Mouse (Mus musculus) small intestine, adult 2 months (tissue): ENCODE results near the gene Tmem211. TPM values are rescaled to one million over a fixed set of nuclear protein-coding genes. Genes with fewer than 3 reads are reported as not detected.

Experiments
- H3K27ac ChIP-seq: fragments of 200-500 bp; 2 replicates; pipeline ENCODE4 v1.5.1; 2012; ENCODE audit warnings: low read depth, low read length, control low read depth, inconsistent platforms; ENCODE audit not compliant: insufficient read depth
- H3K27me3 ChIP-seq: fragments of 200-500 bp; 2 replicates; pipeline ENCODE4 v1.6.1; 2012; ENCODE audit warnings: mild to moderate bottlenecking, moderate library complexity, low read length, inconsistent platforms; ENCODE audit not compliant: control insufficient read depth, insufficient read depth
- H3K36me3 ChIP-seq: fragments of 200-500 bp; 2 replicates; pipeline ENCODE4 v1.6.1; 2012; ENCODE audit warnings: mild to moderate bottlenecking, low read length, control low read depth, inconsistent platforms; ENCODE audit not compliant: control insufficient read depth, insufficient read depth
- H3K4me1 ChIP-seq: fragments of 200-500 bp; 2 replicates; pipeline ENCODE4 v1.6.1; 2012; ENCODE audit warnings: low read length, inconsistent platforms, mixed read lengths; ENCODE audit not compliant: control insufficient read depth, insufficient read depth, insufficient read length
- H3K4me3 ChIP-seq: fragments of 200-500 bp; 2 replicates; pipeline ENCODE4 v1.5.1; 2012; ENCODE audit warnings: low read depth, mild to moderate bottlenecking, control low read depth, inconsistent platforms, low read length, moderate library complexity
- CTCF ChIP-seq: fragments of 200-500 bp; IDR thresholded peaks from 2 replicates; pipeline ENCODE4 v1.5.1; 2012; ENCODE audit warnings: low read depth, mild to moderate bottlenecking, control low read depth, inconsistent platforms, low read length, moderate library complexity, mixed read lengths; ENCODE audit not compliant: insufficient replicate concordance, insufficient read length; ENCODE audit errors: extremely low read depth
- POLR2A ChIP-seq: fragments of 200-500 bp; IDR thresholded peaks from 2 replicates; pipeline ENCODE4 v1.6.1; 2012; ENCODE audit warnings: low read depth, mild to moderate bottlenecking, control low read depth, inconsistent platforms, low read length, moderate library complexity
- WGBS: fragments of 180-500 bp; shearing (Covaris S2); methylation state at CpG from one replicate; pipeline ENCODE4 v1.1.7; 2018; 5-methylcytosine and 5-hydroxymethylcytosine counted together
- polyA plus RNA-seq: library from polyadenylated mRNA; depleted of rRNA; stranded (reverse); fragments of >200 nt; gene quantifications from 2 replicates; pipeline ENCODE4 v1.2.3, GENCODE M21; 2012

Gene Tmem211
- polyA plus RNA-seq, 1 experiment = not detected

- WGBS = 33% methylated on average over 5 of the region's 5 CpGs
- no peak for TF ChIP-seq POLR2A
- TF ChIP-seq CTCF = no peak
- no peak overlapping the region for H3K27ac ChIP-seq
- no peaks in the 10 kb centered on the region for H3K27me3 ChIP-seq
- H3K36me3 ChIP-seq = no peaks in the 10 kb centered on the region
- H3K4me1 ChIP-seq = 0 out of 2 replicates have a peak, but pooled peaks cover 2% of the 10 kb centered on the region
- no peak overlapping the region for H3K4me3 ChIP-seq
Observed at GRCm38 (mm10) chr5:113230196-113230595, 3.5 kb downstream of the Tmem211 start.

- WGBS = 28% methylated on average over 8 of the region's 8 CpGs
- Histone ChIP-seq H3K36me3 (no peaks in the 10 kb centered on the region), H3K4me3 (no peak overlapping the region), H3K27ac (peak overlapping the region; percentile 42; the same call in 1 of the 2 replicates), H3K27me3 (no peaks in the 10 kb centered on the region), H3K4me1 (peaks cover 3% of the 10 kb centered on the region; the same call in 1 of the 2 replicates)
- TF ChIP-seq CTCF = no peak
Observed at GRCm38 (mm10) chr5:113249263-113249930, 22.7 kb downstream of the Tmem211 start.

GRCm38 (mm10) chr5:113250806-113251205, 24.1 kb downstream of the Tmem211 start:
- Histone ChIP-seq H3K36me3 (no peaks in the 10 kb centered on the region), H3K4me1 (peaks cover 3% of the 10 kb centered on the region; the same call in 1 of the 2 replicates), H3K27me3 (no peaks in the 10 kb centered on the region), H3K27ac (no peak overlapping the region), H3K4me3 (no peak overlapping the region)
- WGBS = 93% methylated on average over 11 of the region's 11 CpGs
- no peak for TF ChIP-seq POLR2A
- TF ChIP-seq CTCF = no peak

- WGBS = 72% methylated on average over 8 of the region's 8 CpGs
- H3K4me1 ChIP-seq = peaks cover 2% of the 10 kb centered on the region; the same call in 1 of the 2 replicates
- no peaks in the 10 kb centered on the region for H3K36me3 ChIP-seq
Observed at GRCm38 (mm10) chr5:113265637-113266036, 38.9 kb downstream of the Tmem211 start.

GRCm38 (mm10) chr5:113268246-113268645, 41.5 kb downstream of the Tmem211 start:
- Histone ChIP-seq H3K36me3 (no peaks in the 10 kb centered on the region), H3K27ac (no peak overlapping the region), H3K4me3 (no peak overlapping the region), H3K4me1 (peaks cover 2% of the 10 kb centered on the region; the same call in 1 of the 2 replicates), H3K27me3 (no peaks in the 10 kb centered on the region)
- TF ChIP-seq POLR2A (no peak), CTCF (no peak)

More at GRCm38 (mm10) chr5:113265637-113266036, 38.9 kb downstream of the Tmem211 start:
- Histone ChIP-seq H3K27me3 (no peaks in the 10 kb centered on the region), H3K27ac (no peak overlapping the region), H3K4me3 (no peak overlapping the region)
- no peak for TF ChIP-seq POLR2A
- no peak for TF ChIP-seq CTCF

- Histone ChIP-seq H3K4me1 (peaks cover 2% of the 10 kb centered on the region; the same call in 1 of the 2 replicates), H3K36me3 (no peaks in the 10 kb centered on the region), H3K27me3 (no peaks in the 10 kb centered on the region), H3K4me3 (no peak overlapping the region), H3K27ac (no peak overlapping the region)
- TF ChIP-seq CTCF = no peak; the same call in 1 of the 2 replicates
- TF ChIP-seq POLR2A = no peak
- WGBS = 87% methylated on average over 3 of the region's 3 CpGs
Observed at GRCm38 (mm10) chr5:113270043-113270442, 43.3 kb downstream of the Tmem211 start.

- 29% methylated on average over 11 of the region's 11 CpGs for WGBS
- peaks cover under 1% of the 10 kb centered on the region; the same call in 1 of the 2 replicates for H3K4me1 ChIP-seq
- peak overlapping the region; percentile 10; the same call in 1 of the 2 replicates for H3K27ac ChIP-seq
- H3K4me3 ChIP-seq = no peak overlapping the region
- no peaks in the 10 kb centered on the region for H3K36me3 ChIP-seq
- no peak for TF ChIP-seq CTCF
- H3K27me3 ChIP-seq = no peaks in the 10 kb centered on the region
Observed at GRCm38 (mm10) chr5:113271207-113271811, 44.6 kb downstream of the Tmem211 start.
